Comparison of ENCODE assay signal across 16 mouse cellular contexts in genomic region chr16:92215599-92216390, GRCm38 (mm10).
DNase-seq lines count a peak whose midpoint lies in the region; ATAC-seq and TF ChIP-seq lines count a peak whose summit lies in the region.
"Had no signal": no experiment of that assay in that cellular context is flagged by ENCODE, and none has a peak within 500 bp of the region (broad histone marks: within the 10 kb centered on the region; RNA-seq: fewer than 3 reads in every experiment).

No protein-coding gene starts in this region.

- H3K9me3 ChIP-seq in heart, embryonic 16.5 days (replicated peaks; ENCODE audit: control insufficient read depth, low read length): no peaks in the 10 kb centered on the region
- H3K9me3 ChIP-seq in kidney, postnatal 0 days (replicated peaks; ENCODE audit: low read length): no peaks in the 10 kb centered on the region
- H3K9me3 ChIP-seq: limb, embryonic 12.5 days; midbrain, embryonic 13.5 days; neural tube, embryonic 13.5 days had no signal

- H3K4me1 ChIP-seq in heart, embryonic 16.5 days (ENCODE audit: control insufficient read depth, insufficient read depth, low read length): no peaks in the 10 kb centered on the region
- no peaks in the 10 kb centered on the region; the same call in 1 of the 2 replicates for H3K4me1 ChIP-seq in kidney, postnatal 0 days (replicated peaks; ENCODE audit: insufficient read depth, low read length)
- H3K4me1 ChIP-seq: midbrain, embryonic 13.5 days had no signal

- H3K36me3 ChIP-seq in heart, embryonic 16.5 days (ENCODE audit: control insufficient read depth, insufficient read depth): no peaks in the 10 kb centered on the region
- H3K36me3 ChIP-seq in kidney, postnatal 0 days (ENCODE audit: insufficient read depth, low read length): no peaks in the 10 kb centered on the region
- H3K36me3 ChIP-seq: limb, embryonic 12.5 days; midbrain, embryonic 13.5 days; neural tube, embryonic 13.5 days had no signal

- 59% methylated on average over 8 of the region's 8 CpGs for WGBS in heart, embryonic 16.5 days
- 38% methylated on average over 8 of the region's 8 CpGs for WGBS in kidney, postnatal 0 days

- no peak overlapping the region for H3K9ac ChIP-seq in heart, embryonic 16.5 days (ENCODE audit: low read length)
- no peak overlapping the region for H3K9ac ChIP-seq in kidney, postnatal 0 days (ENCODE audit: low read depth, low read length)
- H3K9ac ChIP-seq: limb, embryonic 12.5 days; liver, postnatal 0 days; midbrain, embryonic 13.5 days; neural tube, embryonic 13.5 days had no signal

- H3K27me3 ChIP-seq in heart, embryonic 16.5 days (ENCODE audit: control insufficient read depth, insufficient read depth, low read length): no peaks in the 10 kb centered on the region
- no peaks in the 10 kb centered on the region for H3K27me3 ChIP-seq in kidney, postnatal 0 days (ENCODE audit: insufficient read depth, low read length)
- H3K27me3 ChIP-seq: limb, embryonic 12.5 days; midbrain, embryonic 13.5 days; neural tube, embryonic 13.5 days had no signal

- no peak for TF ChIP-seq CTCF in gastrocnemius, adult 2 months (IDR thresholded peaks at IDR 0.05)
- TF ChIP-seq CTCF in kidney, postnatal 0 days (IDR thresholded peaks at IDR 0.05; ENCODE audit: low read depth): no peak

- H3K4me2 ChIP-seq in heart, embryonic 16.5 days (ENCODE audit: low read depth, low read length): no peak overlapping the region
- no peak overlapping the region for H3K4me2 ChIP-seq in kidney, postnatal 0 days (ENCODE audit: low read length)
- H3K4me2 ChIP-seq: limb, embryonic 12.5 days; midbrain, embryonic 13.5 days; neural tube, embryonic 13.5 days had no signal

- H3K4me3 ChIP-seq in gastrocnemius, adult 2 months: no peak overlapping the region
- H3K4me3 ChIP-seq in heart, embryonic 16.5 days (ENCODE audit: low read length): no peak overlapping the region
- no peak overlapping the region for H3K4me3 ChIP-seq in kidney, postnatal 0 days (replicated peaks; ENCODE audit: low read depth, low read length)
- H3K4me3 ChIP-seq: limb, embryonic 12.5 days; midbrain, embryonic 13.5 days; neural tube, embryonic 13.5 days had no signal

- intact Hi-C loops in gastrocnemius, adult 2 months (cut with DNase I): no loop called here
- intact Hi-C loops in gastrocnemius, postnatal 14 days (cut with DNase I; ENCODE audit: low total_unique reads): no loop called here

- no peak for ATAC-seq in heart, embryonic 16.5 days (replicated peaks; ENCODE audit: extremely low read depth, insufficient read depth, low FRiP score)
- no peak; the same call in 1 of the 2 replicates for ATAC-seq in kidney, postnatal 0 days (replicated peaks; ENCODE audit: low FRiP score, low read depth)
- no peak for ATAC-seq in CD4-positive, CD25-positive, alpha-beta regulatory T cell, adult 4 months
- ATAC-seq: liver, postnatal 0 days; midbrain, embryonic 13.5 days had no signal

- peak overlapping the region; percentile 38 for H3K27ac ChIP-seq in gastrocnemius, adult 2 months
- peak overlapping the region; percentile 28; the same call in 1 of the 2 replicates for H3K27ac ChIP-seq in heart, embryonic 16.5 days (ENCODE audit: low read length)
- H3K27ac ChIP-seq in kidney, postnatal 0 days: peak overlapping the region; percentile 62; the same call in 1 of the 2 replicates
- H3K27ac ChIP-seq: limb, embryonic 12.5 days; midbrain, embryonic 13.5 days; neural tube, embryonic 13.5 days had no signal

- peak; percentile 35 for DNase-seq in gastrocnemius, adult 2 months
- no peak for DNase-seq in gastrocnemius, postnatal 14 days
- peak; percentile 62 for DNase-seq in R1 (ENCODE audit: low read depth, low spot score)
- peak; percentile 88 for DNase-seq in kidney, postnatal 0 days (ENCODE audit: low spot score)
- DNase-seq in thymus, postnatal 36 days: no peak
- no peak for DNase-seq in spleen, postnatal 4 days (ENCODE audit: low spot score in 2 of 2)
- DNase-seq: adrenal gland, adult 8-10 months; B cell, adult 2 months; gastrocnemius, postnatal 10 days; liver, postnatal 0 days; thymus, postnatal 14 days had no signal

Comparison
In these comparisons a context has a peak if more than half of its experiments do, and no peak if none do; other contexts are left out.
1. DNase-seq: peak in gastrocnemius, adult 2 months (single experiment), R1 (single experiment) and kidney, postnatal 0 days (single experiment); none in gastrocnemius, postnatal 14 days (single experiment), thymus, postnatal 36 days (0 of 2) and spleen, postnatal 4 days (0 of 2).
2. Peak in every context shown above with its lines, with median percentiles within 50 percentile points of each other: H3K27ac ChIP-seq.